Mouse (Mus musculus) megakaryocyte progenitor cell, adult 5-6 weeks (primary cell): Measurements from ENCODE around the gene Arglu1. TPM values are rescaled to one million over a fixed set of nuclear protein-coding genes. Genes with fewer than 3 reads are reported as not detected.

Experiments used
- ATAC-seq: replicated peaks from 2 replicates; pipeline ENCODE4 v1.8.0; 2016; ENCODE audit warnings: mild to moderate bottlenecking, moderate TSS enrichment, inconsistent platforms; ENCODE audit not compliant: poor library complexity
- total RNA-seq, 2 experiments: library from RNA; stranded (forward) in 1 of 2; stranded (reverse) in 1 of 2; fragments of 157-497, 149-512 nt in 1 of 2; fragments of 200-1000 nt in 1 of 2; gene quantifications; 2 replicates each; pipeline versions ENCODE4 v1.2.3 to v1.2.4; 2015 to 2017

The Arglu1 gene
- total RNA-seq, 2 experiments from 2014 or later, result 96.3 to 97.6 TPM

GRCm38 (mm10) chr8:8659503-8660306 lies 30.6 kb downstream of the Arglu1 start:
- no peak for ATAC-seq

- ATAC-seq, result peak; percentile 62
Observed at GRCm38 (mm10) chr8:8658426-8659224, 31.7 kb downstream of the Arglu1 start.

GRCm38 (mm10) chr8:8657692-8658355 lies 32.5 kb downstream of the Arglu1 start:
- ATAC-seq, result no peak

GRCm38 (mm10) chr8:8656578-8657441 lies 33.5 kb downstream of the Arglu1 start:
- no peak for ATAC-seq

GRCm38 (mm10) chr8:8655346-8656340 lies 34.7 kb downstream of the Arglu1 start:
- ATAC-seq, result no peak

GRCm38 (mm10) chr8:8653906-8654489 lies 36.3 kb downstream of the Arglu1 start:
- ATAC-seq, result no peak

- ATAC-seq, result peak; percentile 57
Observed at GRCm38 (mm10) chr8:8653343-8653742, 37.0 kb downstream of the Arglu1 start.

GRCm38 (mm10) chr8:8652388-8652787 lies 37.9 kb downstream of the Arglu1 start:
- ATAC-seq, result no peak

GRCm38 (mm10) chr8:8649944-8650343 lies 40.4 kb downstream of the Arglu1 start:
- ATAC-seq, result no peak

GRCm38 (mm10) chr8:8649536-8649935 lies 40.8 kb downstream of the Arglu1 start:
- peak; percentile 30 for ATAC-seq

GRCm38 (mm10) chr8:8648686-8649085 lies 41.6 kb downstream of the Arglu1 start:
- ATAC-seq, result no peak

- ATAC-seq, result no peak
Observed at GRCm38 (mm10) chr8:8647824-8648223, 42.5 kb downstream of the Arglu1 start.

- ATAC-seq, result no peak
Observed at GRCm38 (mm10) chr8:8647319-8647718, 43.0 kb downstream of the Arglu1 start.

- no peak for ATAC-seq
Observed at GRCm38 (mm10) chr8:8644160-8644915, 46.0 kb downstream of the Arglu1 start.

GRCm38 (mm10) chr8:8640264-8640588 lies 50.1 kb downstream of the Arglu1 start:
- ATAC-seq, result no peak

- ATAC-seq, result no peak
Observed at GRCm38 (mm10) chr8:8639569-8640263, 50.6 kb downstream of the Arglu1 start.

- no peak for ATAC-seq
Observed at GRCm38 (mm10) chr8:8631394-8631793, 58.9 kb downstream of the Arglu1 start.

GRCm38 (mm10) chr8:8624017-8624416 lies 66.3 kb downstream of the Arglu1 start:
- ATAC-seq, result no peak
